Mouse (Mus musculus) heart, postnatal 0 days (tissue): Measurements from ENCODE around the gene Pyroxd1. TPM values are rescaled to one million over a fixed set of nuclear protein-coding genes. Genes with fewer than 3 reads are reported as not detected.
A peak's percentile ranks its signal among the peaks of the same experiment; 100 is the strongest.

Experiments used
- ATAC-seq: fragments of 200-750 bp; cut with Nextera tagmentation; 2 replicates; pipeline ENCODE4 v1.8.0; 2017; ENCODE audit warnings: low read depth, moderate number of reproducible peaks, moderate library complexity; ENCODE audit not compliant: insufficient read depth
- DNase-seq: peaks from one replicate; pipeline ENCODE4 v3.0.0-alpha.2; 2016; ENCODE audit warnings: low spot score
- H3K27ac ChIP-seq: fragments of 300-500 bp; sonication (generic); 2 replicates; pipeline ENCODE4 v1.5.1; 2014; ENCODE audit warnings: low read depth, mild to moderate bottlenecking
- H3K27me3 ChIP-seq: fragments of 300-500 bp; sonication (generic); 2 replicates; pipeline ENCODE4 v1.6.1; 2014; ENCODE audit warnings: low read length, mixed read lengths; ENCODE audit not compliant: control insufficient read depth, insufficient read depth
- H3K36me3 ChIP-seq: fragments of 300-500 bp; sonication (generic); replicated peaks from 2 replicates; pipeline ENCODE4 v1.6.1; 2014; ENCODE audit warnings: low read length, mixed read lengths; ENCODE audit not compliant: control insufficient read depth, insufficient read depth
- H3K4me1 ChIP-seq: fragments of 300-500 bp; sonication (generic); 2 replicates; pipeline ENCODE4 v1.6.1; 2014; ENCODE audit warnings: antibody characterized with exemption; ENCODE audit not compliant: control insufficient read depth, insufficient read depth
- H3K4me2 ChIP-seq: fragments of 300-500 bp; sonication (generic); 2 replicates; pipeline ENCODE4 v1.6.1; 2014; ENCODE audit warnings: low read depth, mild to moderate bottlenecking, low read length, moderate library complexity
- H3K4me3 ChIP-seq: fragments of 300-500 bp; sonication (generic); 2 replicates; pipeline ENCODE4 v1.5.1; 2014; ENCODE audit warnings: low read depth, low read length
- H3K9ac ChIP-seq: fragments of 300-500 bp; sonication (generic); replicated peaks from 2 replicates; pipeline ENCODE4 v1.6.1; 2014; ENCODE audit warnings: low read depth, low read length, mixed read lengths
- H3K9me3 ChIP-seq: fragments of 300-500 bp; sonication (generic); replicated peaks from 2 replicates; pipeline ENCODE4 v1.6.1; 2016; ENCODE audit warnings: low read length; ENCODE audit not compliant: control insufficient read depth
- CTCF ChIP-seq: IDR thresholded peaks from 2 replicates; pipeline ENCODE4 v1.5.1; 2016; ENCODE audit warnings: antibody characterized with exemption, control low read depth, low read depth
- EP300 ChIP-seq: IDR thresholded peaks from 2 replicates; pipeline ENCODE4 v1.6.1; 2016; ENCODE audit warnings: antibody characterized with exemption, low read depth
- WGBS: fragments of 180-500 bp; shearing (Covaris S2); extraction: QIAGEN DNeasy Blood & Tissue Kit; methylation state at CpG from one replicate; pipeline ENCODE4 v1.1.7; 2014; 5-methylcytosine and 5-hydroxymethylcytosine counted together
- polyA plus RNA-seq: library from polyadenylated mRNA; unstranded; fragments of >200 nt; fragmentation: Nextera tagmentation; extraction: Ambion mirVana; gene quantifications from 2 replicates; pipeline ENCODE4 v1.2.1, GENCODE M21; 2015
- total RNA-seq: library from RNA; depleted of rRNA; stranded (reverse); fragments of >200 nt; gene quantifications from 2 replicates; pipeline ENCODE4 v1.2.3, GENCODE M21; 2014; ENCODE audit warnings: low replicate concordance; rRNA removed

Pyroxd1 gene
- total RNA-seq (6.1 and 6.7 TPM in 2 replicates), polyA plus RNA-seq (14.7 and 14.8 TPM in 2 replicates)

- Histone ChIP-seq H3K27me3 (no peaks in the 10 kb centered on the region), H3K9me3 (no peaks in the 10 kb centered on the region), H3K9ac (peak within 1 kb of the TSS; percentile 42), H3K36me3 (peaks cover 19% of the 10 kb centered on the region), H3K4me2 (peak within 1 kb of the TSS; percentile 70), H3K4me1 (no peaks in the 10 kb centered on the region), H3K4me3 (peak within 1 kb of the TSS; percentile 68), H3K27ac (peak within 1 kb of the TSS; percentile 48)
- DNase-seq: peak; percentile 92
- whole genome bisulfite sequencing: under 1% methylated on average over 48 of the region's 48 CpGs
- ATAC-seq: peak; percentile 92
- TF ChIP-seq CTCF (no peak), EP300 (no peak)
Measured at GRCm38 (mm10) chr6:142345440-142346038, at the start of gene Pyroxd1. TSS of gene Pyroxd1 (plus strand) at chr6:142345654.

GRCm38 (mm10) chr6:142298098-142298497 lies 47.4 kb upstream of the Pyroxd1 start, which contains the start of gene Iapp:
TSS of gene Iapp (plus strand) at chr6:142298423.
- TF ChIP-seq CTCF: no peak
- TF ChIP-seq EP300: no peak
- Histone ChIP-seq H3K4me1 (no peaks in the 10 kb centered on the region), H3K36me3 (no peaks in the 10 kb centered on the region), H3K27me3 (no peaks in the 10 kb centered on the region), H3K4me2 (no peak within 1 kb of the TSS), H3K4me3 (no peak within 1 kb of the TSS), H3K27ac (no peak within 1 kb of the TSS), H3K9ac (no peak within 1 kb of the TSS), H3K9me3 (no peaks in the 10 kb centered on the region)
- DNase-seq: no peak
- WGBS: 68% methylated on average over 4 of the region's 4 CpGs
- ATAC-seq: no peak

GRCm38 (mm10) chr6:142305076-142305475 lies 40.4 kb upstream of the Pyroxd1 start:
- TF ChIP-seq CTCF (no peak), EP300 (no peak)
- ATAC-seq (no peak), DNase-seq (no peak)
- Histone ChIP-seq H3K9me3 (peaks cover 10% of the 10 kb centered on the region), H3K27me3 (no peaks in the 10 kb centered on the region), H3K4me2 (no peak overlapping the region), H3K4me1 (no peaks in the 10 kb centered on the region), H3K9ac (no peak overlapping the region), H3K27ac (no peak overlapping the region), H3K36me3 (no peaks in the 10 kb centered on the region), H3K4me3 (no peak overlapping the region)

- no peak overlapping the region for H3K27ac ChIP-seq
- H3K9ac ChIP-seq: no peak overlapping the region
- no peak for DNase-seq
- no peak for ATAC-seq
- no peak overlapping the region for H3K4me3 ChIP-seq
- H3K27me3 ChIP-seq: no peaks in the 10 kb centered on the region
- TF ChIP-seq CTCF (no peak), EP300 (no peak)
- H3K4me1 ChIP-seq: no peaks in the 10 kb centered on the region
- WGBS: 68% methylated on average over 5 of the region's 5 CpGs
- no peak overlapping the region for H3K4me2 ChIP-seq
- no peaks in the 10 kb centered on the region for H3K36me3 ChIP-seq
- H3K9me3 ChIP-seq: peaks cover 8% of the 10 kb centered on the region
Measured at GRCm38 (mm10) chr6:142314285-142314684, 31.2 kb upstream of the Pyroxd1 start.

- ATAC-seq (no peak), DNase-seq (no peak)
- no peaks in the 10 kb centered on the region for H3K27me3 ChIP-seq
- H3K4me2 ChIP-seq: no peak overlapping the region
- no peaks in the 10 kb centered on the region for H3K9me3 ChIP-seq
- no peaks in the 10 kb centered on the region for H3K36me3 ChIP-seq
- H3K4me1 ChIP-seq: no peaks in the 10 kb centered on the region
- H3K9ac ChIP-seq: no peak overlapping the region
- no peak overlapping the region for H3K4me3 ChIP-seq
- H3K27ac ChIP-seq: no peak overlapping the region
- TF ChIP-seq CTCF (no peak), EP300 (no peak)
Measured at GRCm38 (mm10) chr6:142317106-142317505, 28.3 kb upstream of the Pyroxd1 start.

GRCm38 (mm10) chr6:142322881-142323280 lies 22.6 kb upstream of the Pyroxd1 start, which contains the start of gene Slco1a5:
TSS of gene Slco1a5 (minus strand) at chr6:142322981.
- no peak within 1 kb of the TSS for H3K9ac ChIP-seq
- ATAC-seq (no peak), DNase-seq (no peak)
- no peaks in the 10 kb centered on the region for H3K9me3 ChIP-seq
- H3K36me3 ChIP-seq: no peaks in the 10 kb centered on the region
- no peak within 1 kb of the TSS for H3K27ac ChIP-seq
- H3K4me2 ChIP-seq: no peak within 1 kb of the TSS
- H3K27me3 ChIP-seq: no peaks in the 10 kb centered on the region
- no peaks in the 10 kb centered on the region for H3K4me1 ChIP-seq
- no peak for TF ChIP-seq CTCF
- no peak for TF ChIP-seq EP300
- no peak within 1 kb of the TSS for H3K4me3 ChIP-seq
- WGBS: 37% methylated on average over 4 of the region's 4 CpGs
